Mouse (Mus musculus): ENCODE results near the gene 4930469K13Rik.

DNA sequence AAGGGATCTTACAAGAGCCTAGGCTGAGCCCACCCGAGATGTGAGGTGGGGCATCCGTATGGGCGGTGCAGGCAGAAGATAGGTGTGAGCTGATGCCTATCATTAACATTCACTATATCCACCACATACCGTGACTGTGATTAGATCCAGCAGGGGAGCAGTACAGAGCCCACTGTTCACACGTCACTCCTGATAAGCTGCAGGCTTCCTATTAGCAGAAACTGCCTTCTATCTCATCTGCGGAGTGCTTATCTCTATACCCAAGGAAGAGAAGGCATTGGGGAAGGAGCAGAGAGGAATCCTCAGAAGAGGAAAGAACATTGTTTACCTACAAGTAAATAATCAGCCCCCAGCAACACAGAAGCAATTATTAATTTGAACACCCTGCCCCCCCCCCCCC lies 36.6 kb downstream of the 4930469K13Rik start:
- TF ChIP-seq CTCF (IDR thresholded peaks at IDR 0.05; ENCODE audit: control insufficient read depth, insufficient read depth, low read length) (no peak), POLR2A (IDR thresholded peaks at IDR 0.05; ENCODE audit: borderline replicate concordance, control insufficient read depth, low read depth, low read length) (no peak)
